Mouse (Mus musculus) forebrain, embryonic 10.5 days (tissue): ENCODE data around the gene Cdh6. TPM values are rescaled to one million over a fixed set of nuclear protein-coding genes. Genes with fewer than 3 reads are reported as not detected.

Experiments
- DNase-seq: peaks from one replicate; pipeline ENCODE4 v3.0.0-alpha.2; 2017; ENCODE audit warnings: low spot score; ENCODE audit errors: extremely low spot score
- H3K27ac ChIP-seq: fragments of 300-500 bp; sonication (generic); 2 replicates; pipeline ENCODE4 v1.5.1; 2016; ENCODE audit warnings: mild to moderate bottlenecking
- H3K27me3 ChIP-seq: fragments of 300-500 bp; sonication (generic); 2 replicates; pipeline ENCODE4 v1.6.1; 2016; ENCODE audit warnings: mild to moderate bottlenecking; ENCODE audit not compliant: poor library complexity, severe bottlenecking
- H3K36me3 ChIP-seq: fragments of 300-500 bp; sonication (generic); replicated peaks from 2 replicates; pipeline ENCODE4 v1.6.1; 2016; ENCODE audit warnings: mild to moderate bottlenecking, moderate library complexity
- H3K4me1 ChIP-seq: fragments of 300-500 bp; sonication (generic); 2 replicates; pipeline ENCODE4 v1.6.1; 2016
- H3K4me3 ChIP-seq: fragments of 300-500 bp; sonication (generic); 2 replicates; pipeline ENCODE4 v1.5.1; 2016; ENCODE audit warnings: mild to moderate bottlenecking, moderate library complexity
- H3K9me3 ChIP-seq: fragments of 300-500 bp; sonication (generic); 2 replicates; pipeline ENCODE4 v1.6.1; 2016; ENCODE audit warnings: mild to moderate bottlenecking, moderate library complexity
- WGBS: fragments of 180-500 bp; shearing (Covaris S2); methylation state at CpG from one replicate; pipeline ENCODE4 v1.1.7; 2016; 5-methylcytosine and 5-hydroxymethylcytosine counted together
- polyA plus RNA-seq: library from polyadenylated mRNA; unstranded; fragments of >200 nt; fragmentation: Nextera tagmentation; extraction: Ambion mirVana; gene quantifications from 2 replicates; pipeline ENCODE4 v1.2.1, GENCODE M21; 2016

The Cdh6 gene
- polyA plus RNA-seq, 1 experiment from 2014 or later: 13.6 TPM

GRCm38 (mm10) chr15:13076908-13077669, 96.4 kb downstream of the Cdh6 start:
- H3K4me3 ChIP-seq: no peak overlapping the region
- H3K9me3 ChIP-seq: no peaks in the 10 kb centered on the region
- peaks cover 5% of the 10 kb centered on the region for H3K36me3 ChIP-seq
- no peak for DNase-seq
- no peaks in the 10 kb centered on the region for H3K4me1 ChIP-seq
- H3K27ac ChIP-seq: no peak overlapping the region
- no peaks in the 10 kb centered on the region for H3K27me3 ChIP-seq
- WGBS: 88% methylated on average over 8 of the region's 8 CpGs

- Histone ChIP-seq H3K9me3 (no peaks in the 10 kb centered on the region), H3K27me3 (no peaks in the 10 kb centered on the region), H3K36me3 (no peaks in the 10 kb centered on the region), H3K27ac (no peak overlapping the region), H3K4me1 (no peaks in the 10 kb centered on the region), H3K4me3 (no peak overlapping the region)
- WGBS: 76% methylated on average over 4 of the region's 4 CpGs
- no peak for DNase-seq
Measured at GRCm38 (mm10) chr15:13074047-13074446, 99.4 kb downstream of the Cdh6 start.

- Histone ChIP-seq H3K27me3 (no peaks in the 10 kb centered on the region), H3K9me3 (no peaks in the 10 kb centered on the region), H3K4me3 (0 out of 2 replicates have a peak overlapping the region, but pooled peaks have one; percentile 16), H3K36me3 (peaks cover 8% of the 10 kb centered on the region), H3K4me1 (peaks cover 26% of the 10 kb centered on the region), H3K27ac (no peak overlapping the region)
- DNase-seq: no peak
Measured at GRCm38 (mm10) chr15:13068213-13068516, 105.3 kb downstream of the Cdh6 start.

- WGBS: 56% methylated on average over 20 of the region's 20 CpGs
- H3K27me3 ChIP-seq: no peaks in the 10 kb centered on the region
- no peak overlapping the region for H3K27ac ChIP-seq
- no peaks in the 10 kb centered on the region for H3K9me3 ChIP-seq
- H3K4me1 ChIP-seq: peaks cover 26% of the 10 kb centered on the region
- peak overlapping the region; percentile 16 for H3K4me3 ChIP-seq
- no peak for DNase-seq
- H3K36me3 ChIP-seq: peaks cover 8% of the 10 kb centered on the region
Measured at GRCm38 (mm10) chr15:13067429-13068212, 105.9 kb downstream of the Cdh6 start.

- H3K27me3 ChIP-seq: no peaks in the 10 kb centered on the region
- H3K4me1 ChIP-seq: peaks cover 26% of the 10 kb centered on the region
- H3K27ac ChIP-seq: no peak overlapping the region
- H3K4me3 ChIP-seq: no peak overlapping the region
- DNase-seq: no peak
- 70% methylated on average over 9 of the region's 9 CpGs for WGBS
- H3K9me3 ChIP-seq: no peaks in the 10 kb centered on the region
- peaks cover 11% of the 10 kb centered on the region for H3K36me3 ChIP-seq
Measured at GRCm38 (mm10) chr15:13066765-13067164, 106.7 kb downstream of the Cdh6 start.

GRCm38 (mm10) chr15:13063633-13064032, 109.8 kb downstream of the Cdh6 start:
- Histone ChIP-seq H3K4me3 (no peak overlapping the region), H3K27me3 (no peaks in the 10 kb centered on the region), H3K9me3 (no peaks in the 10 kb centered on the region), H3K27ac (no peak overlapping the region), H3K4me1 (peaks cover 25% of the 10 kb centered on the region), H3K36me3 (peaks cover 32% of the 10 kb centered on the region)
- WGBS: 95% methylated on average over 13 of the region's 13 CpGs
- DNase-seq: no peak

GRCm38 (mm10) chr15:13057728-13058127, 115.7 kb downstream of the Cdh6 start:
- H3K4me3 ChIP-seq: no peak overlapping the region
- H3K4me1 ChIP-seq: no peaks in the 10 kb centered on the region
- H3K27me3 ChIP-seq: no peaks in the 10 kb centered on the region
- peaks cover 62% of the 10 kb centered on the region for H3K36me3 ChIP-seq
- no peak for DNase-seq
- WGBS: 92% methylated on average over 5 of the region's 5 CpGs
- no peak overlapping the region for H3K27ac ChIP-seq
- no peaks in the 10 kb centered on the region for H3K9me3 ChIP-seq

GRCm38 (mm10) chr15:13057302-13057701, 116.2 kb downstream of the Cdh6 start:
- 93% methylated on average over 10 of the region's 10 CpGs for WGBS

GRCm38 (mm10) chr15:13047910-13048309, 125.6 kb downstream of the Cdh6 start:
- peaks cover 61% of the 10 kb centered on the region for H3K36me3 ChIP-seq
- no peaks in the 10 kb centered on the region for H3K27me3 ChIP-seq
- no peaks in the 10 kb centered on the region for H3K4me1 ChIP-seq
- no peak overlapping the region for H3K27ac ChIP-seq
- H3K4me3 ChIP-seq: no peak overlapping the region
- H3K9me3 ChIP-seq: no peaks in the 10 kb centered on the region
- WGBS: 90% methylated on average over 7 of the region's 7 CpGs
- no peak for DNase-seq

More at GRCm38 (mm10) chr15:13057302-13057701, 116.2 kb downstream of the Cdh6 start:
- no peaks in the 10 kb centered on the region for H3K9me3 ChIP-seq
- H3K4me3 ChIP-seq: no peak overlapping the region
- H3K36me3 ChIP-seq: peaks cover 66% of the 10 kb centered on the region
- H3K27ac ChIP-seq: no peak overlapping the region
- DNase-seq: no peak
- H3K4me1 ChIP-seq: no peaks in the 10 kb centered on the region
- no peaks in the 10 kb centered on the region for H3K27me3 ChIP-seq

GRCm38 (mm10) chr15:13034436-13034835, 139.0 kb downstream of the Cdh6 start:
- Histone ChIP-seq H3K9me3 (no peaks in the 10 kb centered on the region), H3K4me3 (no peak overlapping the region), H3K27me3 (no peaks in the 10 kb centered on the region), H3K27ac (no peak overlapping the region), H3K36me3 (peaks cover 49% of the 10 kb centered on the region), H3K4me1 (peaks cover 5% of the 10 kb centered on the region)
- DNase-seq: no peak
- WGBS: 82% methylated on average over 16 of the region's 16 CpGs

- Histone ChIP-seq H3K27me3 (no peaks in the 10 kb centered on the region), H3K4me3 (no peak overlapping the region), H3K36me3 (peaks cover 22% of the 10 kb centered on the region), H3K4me1 (peaks cover 9% of the 10 kb centered on the region), H3K27ac (no peak overlapping the region), H3K9me3 (no peaks in the 10 kb centered on the region)
- no peak for DNase-seq
- 84% methylated on average over 2 of the region's 2 CpGs for WGBS
Measured at GRCm38 (mm10) chr15:13030641-13031040, 142.8 kb downstream of the Cdh6 start.

GRCm38 (mm10) chr15:13027513-13027912, 146.0 kb downstream of the Cdh6 start:
- Histone ChIP-seq H3K4me3 (no peak overlapping the region), H3K27ac (no peak overlapping the region), H3K27me3 (no peaks in the 10 kb centered on the region), H3K36me3 (no peaks in the 10 kb centered on the region), H3K4me1 (peaks cover 9% of the 10 kb centered on the region), H3K9me3 (no peaks in the 10 kb centered on the region)
- no peak for DNase-seq
- WGBS: 71% methylated on average over 5 of the region's 5 CpGs

GRCm38 (mm10) chr15:13016756-13017357, 156.6 kb downstream of the Cdh6 start:
- Histone ChIP-seq H3K27me3 (no peaks in the 10 kb centered on the region), H3K9me3 (no peaks in the 10 kb centered on the region; the same call in 1 of the 2 replicates), H3K27ac (no peak overlapping the region), H3K4me3 (no peak overlapping the region), H3K4me1 (no peaks in the 10 kb centered on the region), H3K36me3 (no peaks in the 10 kb centered on the region)
- DNase-seq: no peak
- 82% methylated on average over 2 of the region's 2 CpGs for WGBS
